Mouse (Mus musculus): ENCODE data around the gene Ttc28.

Ttc28 gene

GRCm38 (mm10) chr5:111200167-111200840 is 320.7 kb downstream of the Ttc28 start:
- DNase-seq (ENCODE audit: low read depth in 2 of 2, low spot score in 2 of 2) = peak; percentile 37 to 51

GRCm38 (mm10) chr5:111200915-111201610 is 321.5 kb downstream of the Ttc28 start:
- DNase-seq (ENCODE audit: low read depth in 2 of 2, low spot score in 2 of 2) = no peak

- no peak for DNase-seq (ENCODE audit: low read depth in 2 of 2, low spot score in 2 of 2)
Measured at GRCm38 (mm10) chr5:111204221-111204620, 324.6 kb downstream of the Ttc28 start.

GRCm38 (mm10) chr5:111204976-111205586 is 325.5 kb downstream of the Ttc28 start:
- no peak for DNase-seq (ENCODE audit: low read depth in 2 of 2, low spot score in 2 of 2)

- DNase-seq (ENCODE audit: low read depth in 2 of 2, low spot score in 2 of 2) = no peak
Measured at GRCm38 (mm10) chr5:111205817-111206216, 326.2 kb downstream of the Ttc28 start.

GRCm38 (mm10) chr5:111207924-111208659 is 328.5 kb downstream of the Ttc28 start:
- peak; percentile 34 to 60 for DNase-seq (ENCODE audit: low read depth in 2 of 2, low spot score in 2 of 2)

GRCm38 (mm10) chr5:111208660-111208969 is 329.0 kb downstream of the Ttc28 start:
- DNase-seq (ENCODE audit: low read depth in 2 of 2, low spot score in 2 of 2) = peak in 1 of 2 experiments; percentile 36

- DNase-seq (ENCODE audit: low read depth in 2 of 2, low spot score in 2 of 2) = no peak
Measured at GRCm38 (mm10) chr5:111213935-111214450, 334.4 kb downstream of the Ttc28 start.

GRCm38 (mm10) chr5:111214890-111215289 is 335.3 kb downstream of the Ttc28 start:
- no peak for DNase-seq (ENCODE audit: low read depth in 2 of 2, low spot score in 2 of 2)

GRCm38 (mm10) chr5:111215722-111216121 is 336.1 kb downstream of the Ttc28 start:
- no peak for DNase-seq (ENCODE audit: low read depth in 2 of 2, low spot score in 2 of 2)

GRCm38 (mm10) chr5:111216166-111216565 is 336.6 kb downstream of the Ttc28 start:
- no peak for DNase-seq (ENCODE audit: low read depth in 2 of 2, low spot score in 2 of 2)

- DNase-seq (ENCODE audit: low read depth in 2 of 2, low spot score in 2 of 2) = no peak
Measured at GRCm38 (mm10) chr5:111217447-111218110, 338.0 kb downstream of the Ttc28 start.

- DNase-seq (ENCODE audit: low read depth in 2 of 2, low spot score in 2 of 2) = no peak
Measured at GRCm38 (mm10) chr5:111218111-111218891, 338.7 kb downstream of the Ttc28 start.

- no peak for DNase-seq (ENCODE audit: low read depth in 2 of 2, low spot score in 2 of 2)
Measured at GRCm38 (mm10) chr5:111218998-111219397, 339.4 kb downstream of the Ttc28 start.

GRCm38 (mm10) chr5:111220679-111221380 is 341.2 kb downstream of the Ttc28 start:
- no peak for DNase-seq (ENCODE audit: low read depth in 2 of 2, low spot score in 2 of 2)

- no peak for DNase-seq (ENCODE audit: low read depth in 2 of 2, low spot score in 2 of 2)
Measured at GRCm38 (mm10) chr5:111222820-111223219, 343.2 kb downstream of the Ttc28 start.

- no peak for DNase-seq (ENCODE audit: low read depth in 2 of 2, low spot score in 2 of 2)
Measured at GRCm38 (mm10) chr5:111225306-111225705, 345.7 kb downstream of the Ttc28 start.

- no peak for DNase-seq (ENCODE audit: low read depth in 2 of 2, low spot score in 2 of 2)
Measured at GRCm38 (mm10) chr5:111226486-111226885, 346.9 kb downstream of the Ttc28 start.

GRCm38 (mm10) chr5:111227850-111228249 is 348.2 kb downstream of the Ttc28 start:
- no peak for DNase-seq (ENCODE audit: low read depth in 2 of 2, low spot score in 2 of 2)

All from CD8-positive naive resting alpha-beta T cell, adult 2 months (primary cell).